Mouse (Mus musculus) liver, embryonic 14.5 days (tissue): ENCODE results near the gene Mettl5. TPM values are rescaled to one million over a fixed set of nuclear protein-coding genes. Genes with fewer than 3 reads are reported as not detected.

Source experiments
- ATAC-seq: fragments of 200-750 bp; cut with Nextera tagmentation; 2 replicates; pipeline ENCODE4 v1.8.0; 2017; ENCODE audit warnings: moderate number of reproducible peaks, mild to moderate bottlenecking, moderate library complexity; ENCODE audit not compliant: insufficient read depth
- DNase-seq, 3 experiments: peaks; one replicate each; pipeline ENCODE4 v3.0.0-alpha.2; 2012 to 2013; ENCODE audit warnings: low read depth in 3 of 3, low spot score in 3 of 3
- H3K27ac ChIP-seq: fragments of 300-500 bp; sonication (generic); 2 replicates; pipeline ENCODE4 v1.5.1; 2014; ENCODE audit warnings: moderate library complexity, mild to moderate bottlenecking, control low read depth, inconsistent platforms
- H3K27me3 ChIP-seq: fragments of 300-500 bp; sonication (generic); 2 replicates; pipeline ENCODE4 v1.6.1; 2014; ENCODE audit warnings: mild to moderate bottlenecking, low read length, moderate library complexity; ENCODE audit not compliant: control insufficient read depth, insufficient read depth
- H3K36me3 ChIP-seq: fragments of 300-500 bp; sonication (generic); replicated peaks from 2 replicates; pipeline ENCODE4 v1.6.1; 2014; ENCODE audit warnings: low read depth; ENCODE audit not compliant: control insufficient read depth, insufficient read depth
- H3K4me1 ChIP-seq, 2 experiments: fragments of 200-500 bp in 1 of 2; fragments of 300-500 bp in 1 of 2; sonication (generic) in 1 of 2; replicated peaks; 2 replicates each; pipeline ENCODE4 v1.6.1; 2012 to 2014; ENCODE audit warnings: antibody characterized with exemption in 1 of 2, inconsistent platforms in 1 of 2, low read length in 1 of 2; ENCODE audit not compliant: control insufficient read depth in 2 of 2, insufficient read depth in 2 of 2
- H3K4me2 ChIP-seq: fragments of 300-500 bp; sonication (generic); 2 replicates; pipeline ENCODE4 v1.6.1; 2014; ENCODE audit warnings: low read depth, mild to moderate bottlenecking, control low read depth, moderate library complexity
- H3K4me3 ChIP-seq, 2 experiments: fragments of 200-500 bp in 1 of 2; fragments of 300-500 bp in 1 of 2; sonication (generic) in 1 of 2; 2 replicates each; pipeline ENCODE4 v1.5.1; 2012 to 2014; ENCODE audit warnings: low read depth in 2 of 2, low read length in 2 of 2, mild to moderate bottlenecking in 2 of 2, control low read depth in 1 of 2, inconsistent platforms in 1 of 2, moderate library complexity in 1 of 2; ENCODE audit not compliant: insufficient read depth in 1 of 2
- H3K9ac ChIP-seq: fragments of 300-500 bp; sonication (generic); replicated peaks from 2 replicates; pipeline ENCODE4 v1.6.1; 2014; ENCODE audit warnings: mild to moderate bottlenecking, control low read depth, moderate library complexity
- H3K9me3 ChIP-seq: fragments of 300-500 bp; sonication (generic); 2 replicates; pipeline ENCODE4 v1.6.1; 2016; ENCODE audit warnings: low read length, mixed read lengths; ENCODE audit not compliant: control insufficient read depth
- CTCF ChIP-seq: IDR thresholded peaks from 2 replicates; pipeline ENCODE4 v1.5.1; 2016; ENCODE audit warnings: antibody characterized with exemption, low read depth, control low read depth
- EP300 ChIP-seq: IDR thresholded peaks from 2 replicates; pipeline ENCODE4 v1.6.1; 2016; ENCODE audit warnings: antibody characterized with exemption, low read depth
- WGBS: fragments of 180-500 bp; shearing (Covaris S2); extraction: QIAGEN DNeasy Blood & Tissue Kit; methylation state at CpG from one replicate; pipeline ENCODE4 v1.1.7; 2014; ENCODE audit not compliant: insufficient replicate concordance; 5-methylcytosine and 5-hydroxymethylcytosine counted together
- polyA plus RNA-seq, 2 experiments: library from polyadenylated mRNA; depleted of rRNA in 1 of 2; stranded (reverse) in 1 of 2; unstranded in 1 of 2; fragments of >200 nt; fragmentation: Nextera tagmentation in 1 of 2; extraction: Ambion mirVana in 1 of 2; gene quantifications; 2 replicates each; pipeline versions ENCODE4 v1.2.1 to v1.2.3; 2012 to 2014

Gene Mettl5
- polyA plus RNA-seq, 2 experiments, result 9.4 to 35.4 TPM

DNA sequence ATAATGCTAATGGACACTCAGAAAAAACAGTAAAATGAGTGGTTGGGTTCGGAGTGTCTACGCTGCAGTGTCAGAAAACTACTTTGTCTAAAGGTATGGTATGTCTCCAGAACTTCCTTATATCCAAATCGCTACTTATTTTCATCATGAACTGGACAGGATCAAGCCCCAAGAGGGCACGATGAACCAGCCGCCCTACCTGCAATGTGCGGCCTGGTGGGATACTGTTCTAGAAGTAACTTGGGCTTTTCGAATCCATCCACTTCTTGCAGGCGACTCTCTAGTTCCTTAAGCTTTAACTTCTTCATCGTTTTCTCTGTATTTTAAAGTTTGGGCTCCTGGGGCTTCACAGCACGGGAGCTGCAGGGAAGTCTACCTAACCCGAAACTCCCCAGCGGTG, 365 bp downstream of the Mettl5 start:
- DNase-seq, result no peak
- peak overlapping the region; percentile 73 for H3K27ac ChIP-seq
- peak overlapping the region; percentile 83 for H3K4me2 ChIP-seq
- TF ChIP-seq CTCF, result no peak
- no peak for TF ChIP-seq EP300
- H3K9ac ChIP-seq, result peak overlapping the region; percentile 97
- H3K27me3 ChIP-seq, result no peaks in the 10 kb centered on the region
- H3K4me3 ChIP-seq, result peak overlapping the region; percentile 87 to 94
- 3% methylated on average over 12 of the region's 12 CpGs for WGBS
- ATAC-seq, result peak; percentile 61
- no peaks in the 10 kb centered on the region for H3K36me3 ChIP-seq
- H3K4me1 ChIP-seq, result peaks cover 8 to 9% of the 10 kb centered on the region in 2 experiments; a peak in 3 of 4 replicates
- H3K9me3 ChIP-seq, result no peaks in the 10 kb centered on the region

- no peaks in the 10 kb centered on the region for H3K27me3 ChIP-seq
- H3K4me3 ChIP-seq, result peak overlapping the region; percentile 87 to 94
- TF ChIP-seq CTCF (no peak), EP300 (no peak)
- H3K9ac ChIP-seq, result peak overlapping the region; percentile 97
- DNase-seq (peak in 1 of 3 experiments; percentile 20), ATAC-seq (no peak)
- H3K36me3 ChIP-seq, result no peaks in the 10 kb centered on the region; the same call in 1 of the 2 replicates
- H3K4me1 ChIP-seq, result peaks cover 8 to 9% of the 10 kb centered on the region in 2 experiments; a peak in 3 of 4 replicates
- 23% methylated on average over 6 of the region's 6 CpGs for WGBS
- H3K27ac ChIP-seq, result peak overlapping the region; percentile 73
- peak overlapping the region; percentile 83 for H3K4me2 ChIP-seq
- no peaks in the 10 kb centered on the region for H3K9me3 ChIP-seq
Observed at GRCm38 (mm10) chr2:69884581-69884980, 834 bp downstream of the Mettl5 start.

- 28% methylated on average over 2 of the region's 2 CpGs for WGBS
- peak overlapping the region; percentile 83 for H3K4me2 ChIP-seq
- peak overlapping the region; percentile 43 to 87 for H3K4me3 ChIP-seq
- H3K27ac ChIP-seq, result peak overlapping the region; percentile 73
- ATAC-seq, result no peak
- peak; percentile 69 for TF ChIP-seq CTCF
- TF ChIP-seq EP300, result no peak
- H3K9ac ChIP-seq, result peak overlapping the region; percentile 97
- H3K27me3 ChIP-seq, result no peaks in the 10 kb centered on the region
- peaks cover 8 to 9% of the 10 kb centered on the region in 2 experiments; a peak in 3 of 4 replicates for H3K4me1 ChIP-seq
- no peaks in the 10 kb centered on the region; the same call in 1 of the 2 replicates for H3K36me3 ChIP-seq
- DNase-seq, result peak in 1 of 3 experiments; percentile 11
- no peaks in the 10 kb centered on the region for H3K9me3 ChIP-seq
Observed at GRCm38 (mm10) chr2:69883990-69884391, 1.4 kb downstream of the Mettl5 start.

DNA sequence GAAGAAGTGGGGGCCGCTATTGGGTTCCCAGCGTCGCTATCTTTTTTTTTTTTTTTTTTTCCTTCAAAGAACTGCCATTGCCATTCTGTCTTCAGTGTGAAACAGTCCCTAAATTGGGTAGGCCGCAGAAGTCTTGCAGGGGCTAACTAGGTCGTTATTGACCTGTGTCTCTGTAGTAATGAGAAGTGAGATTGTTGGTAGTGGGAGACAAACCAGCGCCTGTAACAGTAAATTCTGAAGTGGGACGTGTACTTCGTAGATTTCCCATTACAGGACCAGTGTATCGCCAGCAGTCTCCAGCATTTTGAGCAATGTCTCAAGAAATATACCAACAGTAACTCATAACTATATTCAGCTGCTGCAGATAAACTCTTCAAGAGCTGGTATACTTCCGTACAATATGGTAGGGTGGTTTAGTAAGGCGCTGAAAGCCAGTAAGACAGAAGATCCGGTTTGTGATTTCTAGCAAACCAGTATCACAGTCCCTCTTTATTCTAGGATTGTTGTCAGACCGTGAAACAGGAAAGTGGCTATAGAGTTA, 23.2 kb downstream of the Mettl5 start:
- peak overlapping the region; percentile 99 for H3K9ac ChIP-seq
- WGBS, result under 1% methylated on average over 13 of the region's 13 CpGs
- H3K4me1 ChIP-seq, result peaks cover 5% of the 10 kb centered on the region in 2 experiments; a peak in 3 of 4 replicates
- no peak for TF ChIP-seq CTCF
- no peak for TF ChIP-seq EP300
- ATAC-seq, result no peak
- H3K4me2 ChIP-seq, result peak overlapping the region; percentile 92
- peak overlapping the region; percentile 82 for H3K27ac ChIP-seq
- H3K9me3 ChIP-seq, result no peaks in the 10 kb centered on the region
- H3K36me3 ChIP-seq, result peaks cover 13% of the 10 kb centered on the region
- H3K27me3 ChIP-seq, result no peaks in the 10 kb centered on the region
- H3K4me3 ChIP-seq, result peak overlapping the region; percentile 96 to 100
- DNase-seq, result no peak

GRCm38 (mm10) chr2:69861485-69862091, 23.8 kb downstream of the Mettl5 start, which contains the start of gene Ssb:
Gene Ssb, plus strand, starts transcription at chr2:69861562.
- Histone ChIP-seq H3K9ac (peak within 1 kb of the TSS; percentile 99), H3K27ac (peak within 1 kb of the TSS; percentile 82), H3K4me2 (peak within 1 kb of the TSS; percentile 92), H3K4me1 (peaks cover 5% of the 10 kb centered on the region in 2 experiments; a peak in 3 of 4 replicates), H3K9me3 (no peaks in the 10 kb centered on the region), H3K36me3 (peaks cover 9% of the 10 kb centered on the region), H3K27me3 (no peaks in the 10 kb centered on the region), H3K4me3 (peak within 1 kb of the TSS; percentile 96 to 100)
- peak; percentile 85 to 87 (median 87) for DNase-seq
- under 1% methylated on average over 60 of the region's 66 CpGs for WGBS
- peak; percentile 95 for ATAC-seq
- TF ChIP-seq EP300, result no peak
- no peak for TF ChIP-seq CTCF
